Mouse (Mus musculus) frontal cortex, adult 2 months (tissue): ENCODE results near the gene Cdkal1. TPM values are rescaled to one million over a fixed set of nuclear protein-coding genes. Genes with fewer than 3 reads are reported as not detected.
A peak's percentile ranks its signal among the peaks of the same experiment; 100 is the strongest.

Source experiments
- DNase-seq, 2 experiments: peaks; one replicate each; pipeline ENCODE4 v3.0.0; 2022; ENCODE audit warnings: low spot score in 1 of 2; ENCODE audit errors: extremely low spot score in 1 of 2
- polyA plus RNA-seq: library from polyadenylated mRNA; depleted of rRNA; stranded (reverse); fragments of >200 nt; gene quantifications from 2 replicates; pipeline ENCODE4 v1.2.3, GENCODE M21; 2012

The Cdkal1 gene
- polyA plus RNA-seq, 1 experiment: 7.8 TPM

- DNase-seq: no peak
Observed at GRCm38 (mm10) chr13:29458385-29458784, 397.1 kb downstream of the Cdkal1 start.

GRCm38 (mm10) chr13:29437067-29437466 lies 418.4 kb downstream of the Cdkal1 start:
- no peak for DNase-seq

DNA sequence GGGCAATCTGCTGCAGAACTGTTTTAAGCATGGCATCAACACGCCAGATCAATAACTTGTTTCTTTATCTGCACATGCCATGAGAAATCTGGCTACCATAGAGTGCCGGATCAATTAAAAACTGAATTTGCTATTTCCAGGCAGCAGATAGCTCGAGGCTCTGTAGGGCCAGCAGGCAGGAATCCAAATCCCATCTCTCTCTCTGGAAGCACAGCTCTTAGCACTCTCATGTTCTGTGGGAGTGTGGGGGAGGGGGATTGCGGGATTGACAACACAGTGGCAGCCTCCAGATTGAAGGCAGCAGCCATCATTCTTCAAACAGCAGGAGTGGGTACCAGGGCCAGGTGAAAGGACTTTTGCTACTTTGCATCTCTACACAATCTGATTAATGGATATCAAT lies 420.7 kb downstream of the Cdkal1 start:
- DNase-seq: peak in 1 of 2 experiments; percentile 43

DNA sequence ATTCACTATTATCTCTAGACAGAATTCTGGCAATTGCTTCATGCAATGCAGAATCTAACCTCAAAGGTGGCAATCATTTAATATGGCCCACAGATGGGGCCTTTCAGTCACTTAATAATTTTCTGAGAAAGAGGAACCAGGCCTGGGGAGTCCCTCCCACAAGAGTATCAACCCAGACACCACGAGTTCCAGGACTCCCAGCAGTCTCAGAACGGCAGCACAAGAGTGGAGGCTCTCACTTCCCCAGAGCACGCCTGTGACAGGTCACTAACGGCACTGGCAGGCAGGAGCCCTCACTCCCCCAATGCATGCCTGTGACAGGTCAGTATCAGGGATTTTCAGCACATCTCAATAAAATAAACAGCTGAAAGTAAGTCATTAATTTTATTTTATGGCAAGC lies 424.6 kb downstream of the Cdkal1 start:
- DNase-seq: no peak

- DNase-seq: no peak
Observed at GRCm38 (mm10) chr13:29429877-29430276, 425.6 kb downstream of the Cdkal1 start.

DNA sequence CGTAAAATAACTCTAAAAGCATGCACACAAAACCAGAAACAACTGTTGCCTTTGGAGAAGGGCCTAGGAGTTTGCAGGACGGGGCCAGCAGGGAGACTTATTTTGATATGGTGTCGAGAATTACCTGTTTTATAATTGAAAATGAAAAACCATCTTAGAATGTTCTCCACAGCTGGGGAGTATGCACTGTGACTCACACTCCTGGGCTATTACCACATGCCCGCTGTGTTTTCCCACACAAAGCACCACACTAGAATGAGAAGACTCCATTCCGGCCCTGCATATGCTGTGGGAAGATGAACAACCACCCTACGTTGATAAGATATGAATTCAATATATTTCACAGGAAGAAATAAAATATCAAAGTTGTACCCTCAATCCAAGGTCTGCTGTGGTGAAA lies 426.3 kb downstream of the Cdkal1 start:
- no peak for DNase-seq

DNA sequence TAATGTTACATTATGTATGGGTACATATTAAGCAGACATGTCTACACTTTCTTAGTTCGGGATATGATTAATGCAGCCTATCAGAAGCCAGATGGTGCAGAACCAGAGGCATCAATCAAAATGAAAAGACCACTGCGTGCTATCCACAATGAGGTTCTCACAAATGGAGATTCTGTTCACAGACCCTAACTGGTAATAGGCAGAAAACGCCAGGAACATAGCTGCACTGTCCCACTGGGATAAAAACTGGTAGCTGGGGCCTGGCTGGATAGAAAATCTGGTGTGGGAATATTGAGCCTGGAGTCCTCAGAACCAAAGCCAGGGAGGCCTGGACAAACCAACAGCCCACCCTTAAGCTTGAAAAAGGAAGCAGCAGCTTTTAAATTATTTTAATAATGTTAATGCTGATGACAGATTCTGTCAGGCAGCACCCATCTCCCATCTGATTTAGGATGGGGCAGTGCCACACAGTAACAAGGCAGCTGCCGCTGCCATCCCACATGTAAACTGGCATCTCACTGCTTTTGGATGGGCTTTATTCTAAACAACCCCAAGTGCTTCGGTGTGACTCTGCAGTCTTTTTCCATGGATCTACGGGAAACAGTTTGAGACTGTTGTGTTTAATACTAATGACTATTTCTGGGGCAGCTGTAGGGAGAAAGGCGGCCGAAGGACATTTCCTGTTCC lies 438.9 kb downstream of the Cdkal1 start:
- no peak for DNase-seq

- no peak for DNase-seq
Observed at GRCm38 (mm10) chr13:29415967-29416366, 439.5 kb downstream of the Cdkal1 start.

DNA sequence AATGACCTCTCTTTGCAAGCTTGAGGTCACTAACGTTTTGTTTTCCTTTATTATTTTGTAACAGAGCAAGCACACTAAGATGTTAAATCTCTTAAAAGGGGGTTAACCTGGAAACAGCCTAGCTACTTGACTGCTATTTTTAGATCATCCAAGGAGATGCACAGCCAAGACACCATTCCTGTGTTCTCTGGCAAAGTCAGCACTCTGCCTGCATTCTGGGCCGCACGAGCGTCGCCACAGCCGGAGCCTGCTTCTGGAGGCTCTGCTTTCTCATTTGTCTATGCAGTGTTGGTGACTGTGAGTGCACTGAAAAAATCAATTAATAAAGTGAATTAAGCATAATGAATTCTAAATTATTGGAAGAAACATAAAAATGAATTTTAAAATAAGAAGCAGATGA lies 440.6 kb downstream of the Cdkal1 start:
- DNase-seq: no peak

DNA sequence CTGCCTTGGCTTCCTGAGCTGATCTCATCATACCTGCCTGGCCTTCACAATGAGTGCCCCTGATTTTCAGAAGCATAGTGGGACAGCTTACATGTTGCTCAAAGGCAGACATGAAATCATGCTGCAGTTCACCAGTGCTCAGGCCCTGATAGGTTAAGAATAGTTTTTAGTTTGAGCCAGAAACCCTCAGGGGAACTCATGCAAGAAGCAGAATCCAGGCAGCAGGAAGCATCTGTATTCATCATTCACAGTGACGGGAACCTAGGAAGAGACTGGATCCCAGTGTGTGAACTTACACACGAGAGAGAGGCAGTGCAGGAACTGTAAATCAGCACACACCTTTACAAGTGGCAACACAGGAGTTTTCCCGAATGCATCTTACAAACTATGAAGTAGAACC lies 441.0 kb downstream of the Cdkal1 start:
- DNase-seq: no peak

- no peak for DNase-seq
Observed at GRCm38 (mm10) chr13:29411176-29411575, 444.3 kb downstream of the Cdkal1 start.

DNA sequence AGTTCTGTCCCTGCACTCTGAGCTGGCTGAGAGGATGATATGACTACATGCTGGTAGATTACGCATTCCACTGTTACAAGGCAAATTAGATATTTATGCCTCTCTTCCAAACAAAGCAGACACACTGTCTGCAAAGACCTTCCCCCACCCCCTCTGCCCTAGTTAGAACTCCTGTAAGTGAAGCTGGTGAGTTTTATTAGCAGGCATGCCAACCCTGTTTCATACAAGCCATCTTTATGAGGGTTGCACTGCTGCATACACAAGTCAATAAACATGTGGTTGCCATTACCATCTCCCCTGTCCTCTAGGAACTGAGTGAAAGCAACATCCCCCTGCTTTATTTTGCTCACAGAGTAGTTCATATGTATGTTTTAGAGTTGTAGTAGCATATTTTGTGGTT lies 447.9 kb downstream of the Cdkal1 start:
- DNase-seq: no peak

DNA sequence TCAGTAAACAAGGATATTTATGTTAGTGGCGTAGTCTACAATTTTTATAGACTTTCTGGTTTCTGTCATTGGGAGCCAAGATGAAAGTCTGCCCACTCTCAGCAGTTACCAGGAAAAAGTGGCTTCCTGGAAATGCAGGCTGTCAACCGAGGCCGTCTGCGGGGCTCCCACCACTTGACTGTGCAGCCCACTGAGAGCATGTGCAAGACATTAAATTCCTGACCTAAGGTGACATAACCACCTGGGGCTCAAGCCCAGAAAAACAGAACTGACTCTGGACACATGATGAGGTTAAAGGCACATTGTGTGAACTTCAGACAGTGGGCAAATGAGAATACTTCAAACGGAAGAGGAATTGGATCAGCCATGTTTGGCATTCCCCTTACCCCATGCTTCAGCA lies 450.2 kb downstream of the Cdkal1 start:
- no peak for DNase-seq

- DNase-seq: no peak
Observed at GRCm38 (mm10) chr13:29403217-29403616, 452.3 kb downstream of the Cdkal1 start.

GRCm38 (mm10) chr13:29402526-29403040 lies 452.9 kb downstream of the Cdkal1 start:
- DNase-seq: no peak

DNA sequence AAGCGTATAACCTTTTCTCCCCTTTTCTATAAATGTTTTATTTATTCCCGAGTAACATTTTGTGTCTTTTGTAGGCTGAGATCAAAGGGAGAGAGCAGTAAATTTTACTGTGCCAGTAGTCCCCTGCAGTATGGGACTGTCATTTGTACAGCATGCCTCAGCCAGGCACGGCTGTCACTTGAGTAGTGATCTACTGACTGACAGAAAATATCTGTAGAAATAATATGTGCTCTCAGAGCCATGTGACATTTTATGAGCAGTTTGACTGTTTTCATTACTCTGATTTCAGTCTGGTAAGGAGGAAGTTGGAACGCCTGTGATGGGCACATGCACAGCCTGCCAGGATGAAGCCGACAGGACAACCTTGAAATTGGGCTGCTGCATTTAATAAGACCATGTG lies 455.6 kb downstream of the Cdkal1 start:
- DNase-seq: no peak

DNA sequence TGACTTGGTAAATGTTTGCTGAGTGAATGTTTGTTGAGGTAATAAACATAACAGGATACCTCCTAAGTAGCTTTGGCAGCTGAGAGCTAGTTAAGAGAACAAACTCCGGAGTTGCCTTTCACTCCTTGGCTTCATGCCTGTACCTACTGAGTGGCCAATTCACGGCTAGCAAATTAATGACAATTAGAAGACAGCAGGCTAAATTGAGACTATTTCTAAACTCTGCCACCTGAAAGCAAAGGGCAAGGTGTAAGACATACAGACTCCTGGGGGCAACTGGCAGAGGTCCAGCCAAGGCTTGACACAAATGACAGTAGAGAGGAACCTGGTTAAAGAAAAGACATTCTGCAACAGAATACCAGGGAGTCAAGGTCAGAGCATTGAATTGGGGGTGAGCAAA lies 457.0 kb downstream of the Cdkal1 start:
- no peak for DNase-seq

DNA sequence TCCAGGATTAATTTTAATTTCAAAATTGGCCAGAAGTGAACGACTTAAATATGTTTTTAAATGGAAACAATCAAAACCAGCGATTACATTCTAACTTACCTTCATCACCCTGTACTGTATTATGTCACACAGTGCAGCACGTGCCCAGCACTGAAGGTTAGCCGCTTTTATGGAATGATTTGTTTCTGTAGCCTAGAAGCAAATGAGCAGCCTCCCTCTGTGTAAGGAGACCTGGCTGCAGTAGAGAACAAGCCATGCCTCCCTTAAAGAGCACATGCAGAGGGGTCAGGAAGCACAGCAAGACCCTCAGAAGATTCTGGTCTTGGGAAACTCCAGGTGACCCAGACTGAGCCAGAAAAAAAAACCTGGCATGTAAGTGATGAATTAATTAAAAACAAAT lies 459.8 kb downstream of the Cdkal1 start:
- no peak for DNase-seq

DNA sequence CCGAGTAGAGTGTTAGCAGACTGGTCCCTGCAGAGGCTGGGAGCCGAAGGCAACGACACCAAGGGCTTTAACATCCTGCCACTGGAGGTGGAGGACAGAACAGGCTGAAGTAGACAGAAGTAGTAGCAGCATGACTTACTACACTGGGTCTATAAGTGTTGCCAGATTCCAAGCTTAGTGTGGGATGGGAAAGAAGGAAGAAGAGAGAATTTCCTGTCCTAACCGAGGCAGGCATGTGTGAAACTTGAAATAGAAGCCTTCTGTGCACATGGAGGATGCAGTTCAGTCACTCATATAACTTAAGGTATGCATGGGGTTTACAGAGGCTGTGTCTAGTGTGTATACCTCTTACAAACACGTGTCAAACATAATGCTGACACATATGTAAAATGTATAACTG lies 465.4 kb downstream of the Cdkal1 start:
- peak; percentile 34 to 43 for DNase-seq

GRCm38 (mm10) chr13:29388918-29389317 lies 466.6 kb downstream of the Cdkal1 start:
- DNase-seq: no peak

DNA sequence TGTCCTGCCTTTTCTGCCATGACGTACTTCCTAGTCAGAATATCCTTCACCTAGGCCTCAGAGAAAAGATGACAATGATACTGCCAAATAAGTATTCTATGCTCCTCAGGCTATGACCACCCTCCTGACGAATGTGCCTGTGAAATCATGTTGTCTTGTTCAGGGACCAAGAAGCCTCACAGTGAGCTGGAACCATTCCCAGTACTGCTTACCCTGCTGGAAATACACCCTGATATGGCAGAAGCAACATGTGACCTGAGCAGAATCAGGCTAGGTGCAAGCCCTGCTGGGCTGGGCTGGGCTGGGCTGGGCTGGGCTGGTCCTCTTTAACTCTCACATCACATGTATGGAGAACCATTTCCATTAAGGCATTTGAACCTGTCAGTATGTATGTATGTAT lies 477.9 kb downstream of the Cdkal1 start:
- no peak for DNase-seq

DNA sequence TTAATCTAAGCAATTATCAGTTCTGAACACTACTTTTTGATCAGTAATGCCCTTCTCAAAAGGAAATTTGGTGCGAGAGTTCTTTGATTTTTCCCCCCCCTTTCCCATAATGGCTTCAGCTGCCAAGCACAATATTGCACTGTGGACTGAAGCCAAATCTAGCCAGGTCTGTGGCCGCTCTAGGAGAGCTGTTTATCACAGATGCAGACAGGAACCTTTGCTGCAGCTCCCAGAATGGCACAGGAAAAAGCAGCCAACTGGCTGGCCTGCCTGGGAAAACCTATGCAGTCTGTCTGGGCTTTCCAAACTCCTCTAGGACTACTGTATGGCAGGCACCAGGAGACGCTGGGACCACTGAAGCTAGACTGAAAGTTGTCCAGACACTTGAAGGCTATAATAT lies 483.6 kb downstream of the Cdkal1 start:
- DNase-seq: no peak

GRCm38 (mm10) chr13:29371466-29371771 lies 484.1 kb downstream of the Cdkal1 start:
- DNase-seq: no peak
